Mouse (Mus musculus) hematopoietic stem cell, adult 5-6 weeks (primary cell): Measurements from ENCODE around the gene Pex11g. TPM values are rescaled to one million over a fixed set of nuclear protein-coding genes. Genes with fewer than 3 reads are reported as not detected.
A peak's percentile ranks its signal among the peaks of the same experiment; 100 is the strongest.

Experiments used
- ATAC-seq, 2 experiments: fragments of 125-278 bp in 1 of 2; replicated peaks in 1 of 2; 2 replicates each; pipeline ENCODE4 v1.8.0; 2016 to 2017; ENCODE audit warnings: inconsistent platforms in 2 of 2, mild to moderate bottlenecking in 2 of 2, moderate number of reproducible peaks in 2 of 2, low read depth in 1 of 2, moderate TSS enrichment in 1 of 2; ENCODE audit not compliant: low FRiP score in 2 of 2, poor library complexity in 2 of 2, severe bottlenecking in 2 of 2, insufficient read depth in 1 of 2, low TSS enrichment in 1 of 2
- total RNA-seq: library from RNA; stranded (forward); fragments of 172-1452, 232-1000 nt; gene quantifications from 2 replicates; pipeline ENCODE4 v1.2.3, GENCODE M21; 2017

Pex11g gene
- total RNA-seq, 1 experiment from 2014 or later, result 0.84 TPM

GRCm38 (mm10) chr8:3485192-3485591 is 17.7 kb upstream of the Pex11g start:
- ATAC-seq, result no peak

- peak in 1 of 2 experiments; percentile 54; a peak in 3 of 4 replicates for ATAC-seq
These were observed 16.1 kb upstream of the Pex11g start for GRCm38 (mm10) chr8:3483546-3483945.

GRCm38 (mm10) chr8:3482240-3482740 is 14.8 kb upstream of the Pex11g start:
- ATAC-seq, result no peak

GRCm38 (mm10) chr8:3481605-3482004 is 14.1 kb upstream of the Pex11g start:
- peak in 1 of 2 experiments; percentile 37; a peak in 1 of 4 replicates for ATAC-seq

GRCm38 (mm10) chr8:3480221-3480785 is 12.8 kb upstream of the Pex11g start:
- no peak for ATAC-seq

- ATAC-seq, result peak; percentile 37 to 42; a peak in 1 of 4 replicates
These were observed 8.4 kb upstream of the Pex11g start for GRCm38 (mm10) chr8:3475715-3476429.

- ATAC-seq, result no peak
These were observed 3.1 kb upstream of the Pex11g start, which contains the start of gene Tex45 for GRCm38 (mm10) chr8:3470562-3470961. TSS of gene Tex45 (plus strand) at chr8:3470862.

- no peak for ATAC-seq
These were observed 1.4 kb upstream of the Pex11g start for GRCm38 (mm10) chr8:3468838-3469237.

GRCm38 (mm10) chr8:3467886-3468545 is 536 bp upstream of the Pex11g start:
- no peak for ATAC-seq

GRCm38 (mm10) chr8:3464309-3464708 is 3.2 kb downstream of the Pex11g start:
- ATAC-seq, result peak in 1 of 2 experiments; percentile 38; a peak in 2 of 4 replicates

GRCm38 (mm10) chr8:3463248-3463647 is 4.2 kb downstream of the Pex11g start:
- ATAC-seq, result no peak

- no peak for ATAC-seq
These were observed 15.5 kb downstream of the Pex11g start for GRCm38 (mm10) chr8:3451992-3452391.

GRCm38 (mm10) chr8:3450670-3451069 is 16.8 kb downstream of the Pex11g start:
- ATAC-seq, result peak in 1 of 2 experiments; percentile 63; a peak in 1 of 4 replicates

GRCm38 (mm10) chr8:3449226-3449625 is 18.3 kb downstream of the Pex11g start:
- no peak for ATAC-seq

- ATAC-seq, result 0 out of 4 replicates have a peak, but pooled peaks of 1 of the 2 experiments have one; percentile 24
These were observed 28.0 kb downstream of the Pex11g start for GRCm38 (mm10) chr8:3439510-3439909.

- ATAC-seq, result no peak
These were observed 31.0 kb downstream of the Pex11g start for GRCm38 (mm10) chr8:3436492-3436891.

GRCm38 (mm10) chr8:3431113-3431512 is 36.4 kb downstream of the Pex11g start:
- ATAC-seq, result no peak

GRCm38 (mm10) chr8:3429966-3430365 is 37.5 kb downstream of the Pex11g start:
- ATAC-seq, result no peak
